Mouse (Mus musculus) hindbrain, postnatal 0 days (tissue): ENCODE measurements around the gene 4930452B06Rik. TPM values are rescaled to one million over a fixed set of nuclear protein-coding genes. Genes with fewer than 3 reads are reported as not detected.
A peak's percentile ranks its signal among the peaks of the same experiment; 100 is the strongest.

Source experiments
- ATAC-seq: fragments of 200-750 bp; cut with Nextera tagmentation; 2 replicates; pipeline ENCODE4 v1.8.0; 2017; ENCODE audit warnings: mild to moderate bottlenecking, moderate TSS enrichment, moderate library complexity
- DNase-seq: peaks from one replicate; pipeline ENCODE4 v3.0.0-alpha.2; 2015; ENCODE audit warnings: low spot score
- H3K27ac ChIP-seq: fragments of 300-500 bp; sonication (generic); 2 replicates; pipeline ENCODE4 v1.5.1; 2014; ENCODE audit warnings: mild to moderate bottlenecking
- H3K27me3 ChIP-seq: fragments of 300-500 bp; sonication (generic); 2 replicates; pipeline ENCODE4 v1.6.1; 2014; ENCODE audit warnings: low read length, mixed read lengths; ENCODE audit not compliant: insufficient read depth
- H3K36me3 ChIP-seq: fragments of 300-500 bp; sonication (generic); 2 replicates; pipeline ENCODE4 v1.6.1; 2014; ENCODE audit warnings: low read length, mixed read lengths; ENCODE audit not compliant: insufficient read depth
- H3K4me1 ChIP-seq: fragments of 300-500 bp; sonication (generic); 2 replicates; pipeline ENCODE4 v1.6.1; 2014; ENCODE audit warnings: antibody characterized with exemption, low read length, mixed read lengths; ENCODE audit not compliant: insufficient read depth
- H3K4me2 ChIP-seq: fragments of 300-500 bp; sonication (generic); 2 replicates; pipeline ENCODE4 v1.6.1; 2014; ENCODE audit warnings: low read depth, mild to moderate bottlenecking, low read length, moderate library complexity, mixed read lengths
- H3K4me3 ChIP-seq: fragments of 300-500 bp; sonication (generic); 2 replicates; pipeline ENCODE4 v1.5.1; 2014; ENCODE audit warnings: low read length
- H3K9ac ChIP-seq: fragments of 300-500 bp; sonication (generic); replicated peaks from 2 replicates; pipeline ENCODE4 v1.6.1; 2014; ENCODE audit warnings: mild to moderate bottlenecking, low read length, moderate library complexity, mixed read lengths
- H3K9me3 ChIP-seq: fragments of 300-500 bp; sonication (generic); 2 replicates; pipeline ENCODE4 v1.6.1; 2016; ENCODE audit warnings: low read length, mixed read lengths
- CTCF ChIP-seq: IDR thresholded peaks from 2 replicates; pipeline ENCODE4 v1.5.1; 2016; ENCODE audit warnings: antibody characterized with exemption, control low read depth, low read depth
- WGBS: fragments of 180-500 bp; shearing (Covaris S2); extraction: QIAGEN DNeasy Blood & Tissue Kit; methylation state at CpG from one replicate; pipeline ENCODE4 v1.1.7; 2014; 5-methylcytosine and 5-hydroxymethylcytosine counted together
- polyA plus RNA-seq: library from polyadenylated mRNA; unstranded; fragments of >200 nt; fragmentation: Nextera tagmentation; extraction: Ambion mirVana; gene quantifications from 2 replicates; pipeline ENCODE4 v1.2.1, GENCODE M21; 2015
- total RNA-seq: library from RNA; depleted of rRNA; stranded (reverse); fragments of >200 nt; gene quantifications from 2 replicates; pipeline ENCODE4 v1.2.3, GENCODE M21; 2014

Gene 4930452B06Rik
- total and polyA plus RNA-seq, 2 experiments from 2014 or later, result 8.9 to 9.0 TPM

- DNase-seq (no peak), ATAC-seq (no peak)
- Histone ChIP-seq H3K9ac (no peak overlapping the region), H3K36me3 (no peaks in the 10 kb centered on the region), H3K4me1 (no peaks in the 10 kb centered on the region), H3K4me2 (no peak overlapping the region), H3K4me3 (no peak overlapping the region), H3K27me3 (no peaks in the 10 kb centered on the region), H3K27ac (no peak overlapping the region), H3K9me3 (no peaks in the 10 kb centered on the region)
- no peak for TF ChIP-seq CTCF
- WGBS, result 94% methylated on average over 3 of the region's 3 CpGs
These were observed 130.0 kb downstream of the 4930452B06Rik start for GRCm38 (mm10) chr14:8536024-8536423.

GRCm38 (mm10) chr14:8525232-8525631 lies 140.8 kb downstream of the 4930452B06Rik start:
- WGBS, result 89% methylated on average over 6 of the region's 6 CpGs
- ATAC-seq (no peak), DNase-seq (no peak)
- Histone ChIP-seq H3K27ac (no peak overlapping the region), H3K4me3 (no peak overlapping the region), H3K36me3 (no peaks in the 10 kb centered on the region), H3K4me1 (no peaks in the 10 kb centered on the region), H3K4me2 (no peak overlapping the region), H3K27me3 (no peaks in the 10 kb centered on the region), H3K9me3 (no peaks in the 10 kb centered on the region), H3K9ac (no peak overlapping the region)
- no peak for TF ChIP-seq CTCF

- no peaks in the 10 kb centered on the region for H3K27me3 ChIP-seq
- H3K9me3 ChIP-seq, result no peaks in the 10 kb centered on the region
- H3K9ac ChIP-seq, result no peak overlapping the region
- no peak overlapping the region for H3K4me3 ChIP-seq
- ATAC-seq (no peak), DNase-seq (no peak)
- H3K4me1 ChIP-seq, result no peaks in the 10 kb centered on the region
- no peak overlapping the region for H3K4me2 ChIP-seq
- TF ChIP-seq CTCF, result no peak
- H3K27ac ChIP-seq, result no peak overlapping the region
- 81% methylated on average over 6 of the region's 6 CpGs for WGBS
- no peaks in the 10 kb centered on the region for H3K36me3 ChIP-seq
These were observed 148.4 kb downstream of the 4930452B06Rik start for GRCm38 (mm10) chr14:8517681-8518080.

DNA sequence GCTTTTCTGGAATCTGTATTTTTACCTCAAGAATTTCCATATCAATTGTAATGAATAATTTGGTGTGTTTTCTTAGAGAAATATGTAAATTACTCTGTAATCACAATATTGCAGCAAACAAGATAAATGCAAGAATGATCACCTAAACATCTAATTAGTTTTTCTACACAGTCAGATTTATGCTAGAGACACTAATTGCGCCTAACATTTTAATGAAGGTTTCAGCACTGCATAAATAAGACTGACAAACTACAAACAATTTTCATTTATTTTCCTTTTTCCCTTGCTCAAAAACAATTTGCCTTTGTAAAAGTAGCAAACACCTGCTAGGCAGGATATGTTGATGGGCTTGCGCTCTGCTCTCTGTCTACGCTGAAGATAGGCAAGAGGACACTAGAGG lies 152.0 kb downstream of the 4930452B06Rik start:
- TF ChIP-seq CTCF, result no peak
- Histone ChIP-seq H3K36me3 (no peaks in the 10 kb centered on the region), H3K27me3 (no peaks in the 10 kb centered on the region), H3K9me3 (no peaks in the 10 kb centered on the region), H3K4me2 (no peak overlapping the region), H3K27ac (no peak overlapping the region), H3K4me1 (no peaks in the 10 kb centered on the region), H3K9ac (no peak overlapping the region), H3K4me3 (no peak overlapping the region)
- ATAC-seq, result no peak
- 83% methylated on average over 3 of the region's 3 CpGs for WGBS
- no peak for DNase-seq

- DNase-seq (no peak), ATAC-seq (no peak)
- Histone ChIP-seq H3K9me3 (no peaks in the 10 kb centered on the region), H3K27me3 (no peaks in the 10 kb centered on the region), H3K9ac (no peak overlapping the region), H3K4me2 (no peak overlapping the region), H3K4me1 (no peaks in the 10 kb centered on the region), H3K36me3 (no peaks in the 10 kb centered on the region), H3K27ac (no peak overlapping the region), H3K4me3 (no peak overlapping the region)
- 64% methylated on average over 4 of the region's 4 CpGs for WGBS
- TF ChIP-seq CTCF, result no peak
These were observed 154.8 kb downstream of the 4930452B06Rik start for GRCm38 (mm10) chr14:8511276-8511675.

DNA sequence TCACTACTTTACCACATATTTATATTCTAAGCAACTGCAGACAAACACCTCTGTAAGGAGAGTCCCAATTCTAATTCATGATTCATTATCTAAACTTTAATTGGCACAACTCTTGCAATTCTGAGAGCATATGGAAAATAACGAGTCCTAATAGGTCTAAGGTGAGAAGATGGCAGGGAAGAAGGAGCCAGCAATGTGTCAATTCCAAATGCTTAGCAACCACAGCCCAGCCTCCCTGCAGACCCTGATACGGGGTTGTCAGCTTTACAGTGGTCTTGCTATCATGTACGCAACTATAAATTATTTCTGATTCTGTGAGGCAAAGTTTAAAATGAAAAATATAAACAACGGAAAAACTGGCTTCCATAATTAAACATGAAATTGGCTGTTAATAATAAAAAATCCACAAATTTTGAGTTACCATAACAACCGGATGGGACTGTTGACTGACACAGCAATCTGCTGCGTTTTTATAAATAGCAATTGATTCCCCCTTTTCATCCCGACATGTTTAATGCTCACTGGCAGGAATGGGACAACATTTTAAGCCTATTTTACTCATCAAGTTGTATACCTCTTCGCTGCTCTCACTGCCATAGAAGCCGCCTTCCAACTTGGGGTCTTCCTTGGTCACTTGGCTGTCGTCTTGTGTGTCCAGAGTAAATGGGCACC lies 155.6 kb downstream of the 4930452B06Rik start:
- ATAC-seq (no peak), DNase-seq (no peak)
- WGBS, result 80% methylated on average over 10 of the region's 10 CpGs
- no peaks in the 10 kb centered on the region for H3K4me1 ChIP-seq
- no peaks in the 10 kb centered on the region for H3K36me3 ChIP-seq
- H3K4me3 ChIP-seq, result no peak overlapping the region
- H3K9me3 ChIP-seq, result no peaks in the 10 kb centered on the region
- H3K27me3 ChIP-seq, result no peaks in the 10 kb centered on the region
- TF ChIP-seq CTCF, result no peak
- no peak overlapping the region for H3K27ac ChIP-seq
- H3K9ac ChIP-seq, result no peak overlapping the region
- no peak overlapping the region for H3K4me2 ChIP-seq

GRCm38 (mm10) chr14:8508669-8509068 lies 157.4 kb downstream of the 4930452B06Rik start:
- Histone ChIP-seq H3K27ac (no peak overlapping the region), H3K36me3 (no peaks in the 10 kb centered on the region), H3K4me2 (no peak overlapping the region), H3K9ac (no peak overlapping the region), H3K27me3 (no peaks in the 10 kb centered on the region), H3K4me3 (no peak overlapping the region), H3K9me3 (no peaks in the 10 kb centered on the region), H3K4me1 (no peaks in the 10 kb centered on the region)
- no peak for TF ChIP-seq CTCF
- DNase-seq, result peak; percentile 23
- ATAC-seq, result 0 out of 2 replicates have a peak, but pooled peaks have one; percentile 49
